Mouse (Mus musculus): ENCODE measurements around the gene Ppp1r2.

Gene Ppp1r2

DNA sequence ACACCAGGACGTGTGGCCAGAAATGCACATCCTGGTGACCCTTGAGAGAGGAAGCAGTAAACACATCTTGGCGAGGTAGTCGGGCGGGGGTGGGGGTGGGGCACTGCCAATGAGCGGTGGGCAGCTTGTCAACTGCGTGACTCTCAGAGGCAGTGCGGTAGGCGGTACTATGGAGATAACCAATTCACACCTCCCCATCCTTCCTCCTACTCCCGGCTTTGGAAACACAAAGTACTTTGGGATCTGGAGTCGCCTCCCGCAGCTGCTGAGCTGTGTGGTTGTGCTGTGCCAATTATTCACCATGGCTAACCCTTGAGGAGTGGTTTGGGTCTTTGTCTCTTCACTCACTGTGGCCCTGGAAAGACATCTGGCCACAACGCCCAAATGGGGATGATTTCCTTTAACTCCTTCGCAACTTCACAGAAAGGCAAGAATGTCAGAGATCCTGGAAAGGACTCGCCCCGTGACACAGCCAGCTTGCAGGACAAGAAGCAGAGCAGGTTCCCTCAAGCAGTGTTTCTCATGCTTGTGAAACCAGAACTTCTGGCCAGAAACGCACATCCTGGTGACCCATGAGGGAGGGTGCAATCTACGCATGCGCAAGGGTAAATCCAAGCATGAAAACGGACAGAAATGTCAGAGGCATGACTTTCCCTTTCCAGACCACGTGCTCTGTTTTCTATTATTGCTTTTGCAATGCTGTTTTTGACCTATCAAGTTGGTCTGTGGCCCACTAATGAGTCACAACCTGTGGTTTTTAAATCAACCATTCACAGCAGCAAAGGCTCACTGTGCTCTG, 41.3 kb downstream of the Ppp1r2 start:
- DNase-seq (ENCODE audit: low spot score in 2 of 2), result peak; percentile 84

DNA sequence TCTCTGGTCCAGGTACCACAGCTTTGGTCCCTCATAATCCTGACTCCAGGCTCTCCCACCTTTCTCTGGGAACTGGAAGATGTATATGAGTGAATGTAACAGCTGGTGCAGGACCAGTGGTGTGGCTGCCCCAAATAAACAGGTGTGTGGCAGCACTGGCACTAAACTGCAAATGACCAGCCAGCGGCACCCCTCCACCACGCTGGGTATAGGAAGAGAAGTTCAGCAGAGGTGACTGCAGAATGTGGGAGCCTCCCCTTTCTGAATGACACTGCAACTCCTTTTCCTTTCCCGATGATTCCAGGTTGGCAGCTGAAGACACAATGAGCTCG, 41.9 kb downstream of the Ppp1r2 start:
- DNase-seq (ENCODE audit: low spot score in 2 of 2), result no peak

DNA sequence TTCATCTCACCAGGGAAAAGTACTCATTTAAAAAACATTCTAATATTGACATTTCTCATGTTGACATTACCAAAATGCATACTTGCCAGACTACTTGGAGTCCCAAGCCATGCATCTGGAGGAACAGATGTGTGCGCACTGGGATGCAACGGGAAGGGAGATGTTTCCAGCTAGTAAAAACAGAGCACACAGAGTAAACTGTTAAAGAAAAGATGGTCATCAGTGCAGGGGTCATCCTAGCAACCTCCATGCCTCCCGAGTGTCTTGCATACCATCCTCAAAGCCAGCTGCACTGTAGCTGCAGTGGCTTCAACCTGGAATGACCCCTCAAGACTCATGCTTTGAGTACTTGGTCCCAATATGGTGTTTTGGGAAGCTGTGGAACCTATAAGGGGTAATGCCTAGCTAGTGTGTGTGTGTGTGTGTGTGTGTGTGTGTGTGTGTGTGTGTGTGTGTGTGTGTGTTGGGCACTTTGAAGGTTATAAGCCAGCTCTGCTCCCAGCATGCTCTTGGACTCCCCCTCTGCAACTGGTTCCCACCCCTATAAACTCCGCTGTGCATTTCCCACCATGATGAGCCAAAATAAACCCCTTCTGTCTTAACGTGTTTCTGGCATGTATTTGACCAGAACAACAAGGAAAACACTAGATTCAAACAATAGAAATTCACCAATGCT, 42.4 kb downstream of the Ppp1r2 start:
- DNase-seq (ENCODE audit: low spot score in 2 of 2), result no peak

DNA sequence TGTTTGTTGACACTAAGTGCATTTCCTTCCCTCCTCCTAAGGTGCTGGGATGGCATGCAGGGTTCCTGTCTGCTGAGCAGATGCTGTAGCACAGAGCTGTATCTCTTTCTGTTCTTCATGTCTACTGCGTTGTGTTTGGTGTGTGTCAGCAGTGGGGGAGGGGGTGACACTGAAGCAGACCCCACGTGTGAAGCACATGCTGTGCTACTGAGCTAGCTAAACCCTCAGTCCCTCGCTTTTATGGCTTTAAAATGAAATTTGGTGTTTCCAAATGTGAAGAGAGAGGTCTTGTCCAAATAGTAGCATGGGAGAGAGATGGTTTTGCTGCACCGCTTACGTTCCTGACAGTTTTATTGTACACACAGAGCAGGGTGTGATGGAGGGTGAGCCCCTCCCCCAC, 43.5 kb downstream of the Ppp1r2 start:
- no peak for DNase-seq (ENCODE audit: low spot score in 2 of 2)

DNA sequence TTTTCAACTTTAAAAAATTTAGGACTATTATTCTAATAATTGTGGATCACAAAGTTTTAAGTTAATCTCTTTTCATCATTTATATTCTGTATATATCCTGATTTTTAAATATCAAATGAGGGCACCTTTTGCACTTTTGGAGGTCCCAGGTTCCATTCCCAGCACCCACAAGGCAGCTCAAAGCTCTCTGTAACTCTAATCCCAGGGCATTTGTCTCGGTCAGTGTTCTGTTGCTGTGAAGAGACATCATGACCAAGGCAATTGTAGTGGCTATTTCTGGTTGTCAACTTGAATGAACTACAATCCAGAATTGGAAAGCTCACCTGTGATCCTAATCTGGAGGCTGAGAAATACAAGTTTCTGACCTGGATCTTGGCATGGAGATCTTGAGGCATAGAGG, 47.3 kb downstream of the Ppp1r2 start:
- no peak for DNase-seq (ENCODE audit: low spot score in 2 of 2)

DNA sequence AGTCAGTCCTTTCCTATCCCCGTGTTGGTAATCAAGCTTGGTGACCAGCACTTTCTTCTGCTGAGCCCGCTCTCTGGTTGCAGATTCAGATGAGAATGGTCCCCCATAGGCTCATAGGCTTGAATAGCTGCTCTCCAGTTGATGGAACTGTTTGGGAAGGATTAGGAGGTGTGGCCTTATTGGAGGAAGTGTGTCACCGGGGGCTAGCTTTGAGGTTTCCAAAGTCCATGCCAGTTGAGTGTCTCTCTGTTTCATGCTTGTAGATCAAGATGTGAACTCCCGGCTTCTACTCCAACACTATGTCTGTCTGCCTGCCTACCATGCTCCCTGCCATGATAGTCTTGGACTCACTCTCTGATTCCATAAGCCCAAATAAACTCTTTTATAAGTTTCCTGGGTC, 59.8 kb downstream of the Ppp1r2 start:
- DNase-seq (ENCODE audit: low spot score in 2 of 2), result no peak

DNA sequence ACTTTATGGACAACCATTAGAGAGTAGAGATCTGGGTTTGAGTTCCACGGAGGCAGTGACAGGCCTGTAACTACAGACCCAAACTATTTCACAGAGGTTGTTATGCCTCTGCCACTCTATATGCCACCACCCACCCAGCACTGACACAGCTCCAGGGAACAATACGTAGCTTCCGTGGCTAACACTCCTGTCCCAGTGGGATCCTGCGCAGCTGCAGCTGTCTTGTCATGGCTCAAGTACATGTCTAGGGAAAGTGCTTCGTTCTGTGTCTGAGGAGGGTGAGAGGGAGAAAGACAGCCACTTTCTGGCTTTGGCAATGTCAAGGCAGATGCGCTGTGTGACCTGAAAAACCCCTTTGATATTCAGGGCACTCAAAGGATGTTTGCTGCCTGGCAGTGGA, 61.6 kb downstream of the Ppp1r2 start:
- no peak for DNase-seq (ENCODE audit: low spot score in 2 of 2)

DNA sequence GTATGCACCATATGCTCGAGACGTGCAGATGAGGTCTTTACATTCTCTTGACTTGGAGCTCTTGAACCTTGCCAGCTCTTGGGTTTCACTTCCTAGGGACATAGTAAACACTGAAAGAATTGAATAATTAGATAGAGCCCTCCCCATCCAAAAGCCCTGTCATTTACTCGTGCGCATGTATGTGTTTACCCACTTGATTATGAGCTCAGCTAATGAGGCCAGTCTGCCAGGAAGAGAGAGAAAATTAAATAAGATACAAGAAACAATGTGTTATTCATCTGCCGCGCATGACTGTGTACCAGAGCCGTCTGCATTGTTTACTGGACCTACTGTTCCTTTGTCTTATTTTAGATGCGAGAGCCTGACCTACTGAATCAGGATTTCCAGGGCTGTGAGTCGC, 63.6 kb downstream of the Ppp1r2 start:
- DNase-seq (ENCODE audit: low spot score in 2 of 2), result no peak

DNA sequence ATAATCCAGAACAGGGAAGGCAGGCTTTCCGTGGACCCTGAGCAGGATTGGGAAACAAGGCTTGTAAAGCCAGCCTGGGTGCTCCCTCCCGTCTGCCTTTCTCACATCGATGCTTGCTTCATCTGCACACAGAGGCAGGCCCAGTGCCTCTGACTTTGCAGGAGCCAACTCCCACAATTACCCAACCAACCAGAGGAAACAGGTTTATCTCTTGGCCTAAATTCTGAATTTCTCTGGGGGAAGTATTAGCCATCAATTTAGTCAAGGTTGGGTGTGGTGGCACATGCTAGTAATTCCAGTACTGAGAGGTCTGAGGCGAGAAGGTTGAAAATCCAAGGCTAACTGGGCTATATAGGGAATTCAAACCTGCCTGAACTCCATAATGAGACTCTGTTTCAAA, 64.6 kb downstream of the Ppp1r2 start:
- DNase-seq (ENCODE audit: low spot score in 2 of 2), result no peak

DNA sequence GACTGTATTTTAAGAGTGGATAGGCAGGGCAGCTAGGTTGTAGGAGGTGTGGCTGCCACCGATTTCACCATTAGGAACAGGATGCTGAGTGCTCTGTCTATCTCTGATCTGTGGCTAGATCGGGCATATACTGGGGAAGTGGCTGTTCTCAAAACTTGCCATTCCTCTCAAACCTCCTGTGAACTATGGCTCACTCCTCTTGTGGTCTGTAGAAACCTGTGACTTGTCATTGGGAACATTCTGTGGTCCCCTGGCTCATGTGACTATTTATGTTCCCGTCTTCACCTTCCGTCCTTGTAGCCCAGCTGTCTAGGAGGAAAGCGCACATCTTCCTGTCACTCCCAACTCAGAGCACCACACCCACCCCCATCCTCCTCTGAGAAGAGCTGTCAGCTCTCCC, 65.2 kb downstream of the Ppp1r2 start:
- DNase-seq (ENCODE audit: low spot score in 2 of 2), result peak in 1 of 2 experiments; percentile 17

DNA sequence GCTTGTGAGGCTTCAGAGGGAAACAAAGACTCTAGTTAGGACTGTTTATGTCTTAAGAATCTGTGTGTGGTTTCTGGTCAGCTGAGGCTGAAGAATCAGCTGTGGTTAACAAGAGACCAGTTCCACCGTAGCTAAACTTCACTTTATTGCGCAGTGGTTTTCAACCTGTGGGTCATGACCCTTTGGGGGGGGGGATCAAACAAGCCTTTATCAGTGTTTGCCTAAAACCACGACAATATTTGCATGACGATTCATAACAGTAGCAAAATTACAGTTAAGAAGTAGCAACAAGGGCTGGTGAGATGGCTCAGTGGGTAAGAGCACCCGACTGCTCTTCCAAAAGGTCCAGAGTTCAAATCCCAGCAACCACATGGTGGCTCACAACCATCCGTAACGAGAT, 69.4 kb downstream of the Ppp1r2 start:
- DNase-seq (ENCODE audit: low spot score in 2 of 2), result peak; percentile 55 to 72

DNA sequence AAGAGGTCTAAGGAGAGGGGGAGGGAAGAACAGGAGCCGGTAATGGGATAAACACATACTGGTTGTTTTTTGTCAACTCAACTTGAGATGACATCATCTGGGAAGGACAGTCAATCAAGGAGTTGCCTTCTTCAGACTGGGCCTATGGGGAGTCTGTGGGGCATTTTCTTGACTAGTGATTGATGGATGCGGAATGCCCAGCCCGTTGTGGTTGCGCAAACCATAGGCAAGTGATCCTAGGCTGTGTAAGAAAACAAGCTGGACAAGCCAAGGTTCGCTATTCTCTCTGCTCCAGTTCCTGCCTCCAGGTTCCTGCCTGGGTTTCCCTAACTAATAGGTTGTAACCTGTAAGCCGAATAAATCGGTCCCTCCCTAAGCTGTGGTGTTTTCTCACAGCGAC, 69.9 kb downstream of the Ppp1r2 start:
- DNase-seq (ENCODE audit: low spot score in 2 of 2), result no peak

DNA sequence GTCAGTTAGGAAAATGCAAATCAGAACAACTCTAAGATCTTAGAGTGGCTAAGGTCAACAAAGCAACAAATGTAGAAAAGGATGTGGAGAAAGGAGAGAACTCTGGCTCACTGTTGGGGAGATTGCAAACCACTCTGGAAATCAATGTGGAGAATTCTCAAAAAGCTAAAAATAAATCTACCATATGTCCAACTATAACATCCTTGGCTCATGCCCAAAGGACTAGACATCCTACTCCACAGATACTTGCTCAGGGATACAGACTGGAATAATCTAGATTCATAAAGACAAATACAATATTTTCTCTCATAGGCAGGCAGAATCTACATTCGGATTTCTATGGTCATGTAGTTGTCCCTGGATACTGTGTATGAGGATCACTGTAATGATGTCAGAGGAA, 70.9 kb downstream of the Ppp1r2 start:
- DNase-seq (ENCODE audit: low spot score in 2 of 2), result no peak

DNA sequence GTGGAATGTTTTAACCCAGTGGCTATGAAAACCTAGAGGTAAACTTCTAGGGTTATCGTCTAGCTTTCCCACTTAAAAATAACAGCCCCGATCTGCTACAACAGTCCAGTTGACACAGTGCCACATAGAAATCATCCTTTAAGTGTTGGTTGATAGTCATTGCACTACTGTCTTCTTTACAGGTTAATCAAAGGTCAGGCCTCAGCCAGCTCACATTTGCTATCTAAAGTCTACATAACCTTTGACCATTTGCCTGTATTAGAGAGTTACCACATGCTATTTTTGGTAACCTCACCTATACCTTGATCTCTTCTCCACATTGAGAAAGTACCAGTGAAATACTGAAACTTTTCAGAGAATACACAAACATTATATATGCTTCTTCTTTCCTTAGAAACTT, 73.4 kb downstream of the Ppp1r2 start:
- DNase-seq (ENCODE audit: low spot score in 2 of 2), result no peak

Measured in natural killer cell, adult 2 months (primary cell).